Mouse (Mus musculus): ENCODE measurements around the gene Cadm1.

- TF ChIP-seq CTCF (IDR thresholded peaks at IDR 0.05; ENCODE audit: low read depth) (no peak), EP300 (IDR thresholded peaks at IDR 0.05; ENCODE audit: low read depth) (no peak)
Observed at GRCm38 (mm10) chr9:47733780-47734451, 203.9 kb downstream of the Cadm1 start.
